8 mouse cellular contexts compared by ENCODE assay signal in genomic region chr2:158180797-158181196, GRCm38 (mm10). TPM values are rescaled to one million over a fixed set of nuclear protein-coding genes. Genes with fewer than 3 reads are reported as not detected.
DNase-seq lines count a peak whose midpoint lies in the region; ATAC-seq and TF ChIP-seq lines count a peak whose summit lies in the region.

No protein-coding gene starts in this region.

- no peak overlapping the region for H3K4me2 ChIP-seq in kidney, embryonic 16.5 days (replicated peaks; ENCODE audit: low read depth, low read length)
- no peak overlapping the region for H3K4me2 ChIP-seq in CH12.LX (ENCODE audit: insufficient read depth, low read depth, poor library complexity, severe bottlenecking)
- no peak overlapping the region for H3K4me2 ChIP-seq in lung, postnatal 0 days (replicated peaks; ENCODE audit: low read depth, low read length)
- H3K4me2 ChIP-seq in stomach, postnatal 0 days (replicated peaks; ENCODE audit: low read depth), result no peak overlapping the region

- no peaks in the 10 kb centered on the region for H3K27me3 ChIP-seq in kidney, embryonic 16.5 days (ENCODE audit: insufficient read depth, low read length)
- H3K27me3 ChIP-seq in CH12.LX (replicated peaks), result peaks cover 24% of the 10 kb centered on the region
- no peaks in the 10 kb centered on the region for H3K27me3 ChIP-seq in lung, postnatal 0 days (replicated peaks; ENCODE audit: insufficient read depth, low read length)
- H3K27me3 ChIP-seq in stomach, postnatal 0 days (ENCODE audit: control insufficient read depth, insufficient read depth, low read length), result no peaks in the 10 kb centered on the region

- no peaks in the 10 kb centered on the region for H3K9me3 ChIP-seq in kidney, embryonic 16.5 days (ENCODE audit: low read length)
- H3K9me3 ChIP-seq in CH12.LX (replicated peaks; ENCODE audit: low read length), result peaks cover 12% of the 10 kb centered on the region
- H3K9me3 ChIP-seq in lung, postnatal 0 days (ENCODE audit: low read length), result no peaks in the 10 kb centered on the region
- no peaks in the 10 kb centered on the region for H3K9me3 ChIP-seq in stomach, postnatal 0 days (ENCODE audit: control insufficient read depth, low read length)

- no peaks in the 10 kb centered on the region for H3K36me3 ChIP-seq in kidney, embryonic 16.5 days (ENCODE audit: insufficient read depth, low read length)
- H3K36me3 ChIP-seq in CH12.LX (replicated peaks in 1 of 2; ENCODE audit: control insufficient read depth in 1 of 2, insufficient read depth in 1 of 2, low read length in 1 of 2), result no peaks in the 10 kb centered on the region
- H3K36me3 ChIP-seq in lung, postnatal 0 days (ENCODE audit: insufficient read depth, low read length), result no peaks in the 10 kb centered on the region
- no peaks in the 10 kb centered on the region for H3K36me3 ChIP-seq in stomach, postnatal 0 days (ENCODE audit: control insufficient read depth, insufficient read depth, low read length)

- 53% methylated on average over 9 of the region's 9 CpGs for WGBS in kidney, embryonic 16.5 days
- 42% methylated on average over 9 of the region's 9 CpGs for WGBS in lung, postnatal 0 days
- 49% methylated on average over 9 of the region's 9 CpGs for WGBS in stomach, postnatal 0 days

- no peak overlapping the region for H3K27ac ChIP-seq in kidney, embryonic 16.5 days (ENCODE audit: low read length)
- H3K27ac ChIP-seq in CH12.LX (ENCODE audit: insufficient read depth, low read depth), result no peak overlapping the region
- no peak overlapping the region for H3K27ac ChIP-seq in lung, postnatal 0 days (ENCODE audit: low read length)
- no peak overlapping the region for H3K27ac ChIP-seq in stomach, postnatal 0 days (replicated peaks)

- H3K79me2 ChIP-seq in CH12.LX (replicated peaks; ENCODE audit: control insufficient read depth, extremely low read depth, insufficient read depth, poor library complexity, severe bottlenecking), result no peaks in the 10 kb centered on the region

- TF ChIP-seq POLR2A in CH12.LX (IDR thresholded peaks at IDR 0.05; ENCODE audit: low read depth, low read length), result no peak

- ATAC-seq in kidney, embryonic 16.5 days (ENCODE audit: low FRiP score, low TSS enrichment), result no peak
- no peak for ATAC-seq in lung, postnatal 0 days
- ATAC-seq in stomach, postnatal 0 days (ENCODE audit: low FRiP score, low TSS enrichment), result no peak

- no peak overlapping the region for H3K9ac ChIP-seq in kidney, embryonic 16.5 days (replicated peaks; ENCODE audit: low read length)
- H3K9ac ChIP-seq in CH12.LX (ENCODE audit: insufficient read depth, low read depth), result no peak overlapping the region
- no peak overlapping the region for H3K9ac ChIP-seq in lung, postnatal 0 days (replicated peaks; ENCODE audit: low read depth)
- no peak overlapping the region for H3K9ac ChIP-seq in stomach, postnatal 0 days (ENCODE audit: low read length)

- TF ChIP-seq EP300 in CH12.LX (IDR thresholded peaks at IDR 0.05; ENCODE audit: low read length), result no peak
- no peak for TF ChIP-seq EP300 in lung, postnatal 0 days (IDR thresholded peaks at IDR 0.05)
- TF ChIP-seq EP300 in stomach, postnatal 0 days (optimal IDR thresholded peaks at IDR 0.05), result no peak

- in situ Hi-C loops in CH12.LX (cut with MboI; ENCODE audit: low pct_ligation_motif_present, low pct_unique_long_range_greater_than_20kb, low sequenced_read_pairs), result no loop called here

- DNase-seq in kidney, adult 9 months, result peak; percentile 65
- DNase-seq in CH12.LX (ENCODE audit: extremely low read depth), result no peak
- DNase-seq in ZHBTc4 (ENCODE audit: low read depth, low spot score), result peak; percentile 91
- DNase-seq in forelimb bud, embryonic 11.5 days (ENCODE audit: low read depth, low spot score), result peak; percentile 59
- DNase-seq in lung, postnatal 0 days (ENCODE audit: low spot score), result peak; percentile 49
- DNase-seq in stomach, postnatal 0 days (ENCODE audit: low spot score), result peak; percentile 74
- DNase-seq in left cerebral cortex, adult 8-10 months (ENCODE audit: low spot score in 2 of 2), result no peak

- peaks cover 24% of the 10 kb centered on the region for H3K4me1 ChIP-seq in kidney, embryonic 16.5 days (ENCODE audit: insufficient read depth, low read length)
- H3K4me1 ChIP-seq in CH12.LX (ENCODE audit: control insufficient read depth in 1 of 2, insufficient read depth in 2 of 2), result peaks cover under 1 to 16% of the 10 kb centered on the region in 2 experiments; a peak in 3 of 4 replicates
- H3K4me1 ChIP-seq in lung, postnatal 0 days (ENCODE audit: insufficient read depth, low read depth, low read length), result 0 out of 2 replicates have a peak, but pooled peaks cover 6% of the 10 kb centered on the region
- H3K4me1 ChIP-seq in stomach, postnatal 0 days (replicated peaks; ENCODE audit: control insufficient read depth, insufficient read depth), result no peaks in the 10 kb centered on the region

- peak; percentile 18 for TF ChIP-seq RAD21 in CH12.LX (IDR thresholded peaks at IDR 0.05; ENCODE audit: low read depth, low read length)

- dilution Hi-C loops in CH12.LX (cut with MboI; ENCODE audit: extremely low pct_ligation_motif_present, extremely low pct_unique_long_range_greater_than_20kb, low sequenced_read_pairs), result no loop called here

- H3K4me3 ChIP-seq in kidney, embryonic 16.5 days (ENCODE audit: low read length), result no peak overlapping the region
- H3K4me3 ChIP-seq in CH12.LX (replicated peaks in 1 of 3; ENCODE audit: low read depth in 2 of 3, low read length in 2 of 3, poor library complexity in 1 of 3), result no peak overlapping the region
- no peak overlapping the region for H3K4me3 ChIP-seq in lung, postnatal 0 days (ENCODE audit: low read depth, low read length)
- H3K4me3 ChIP-seq in stomach, postnatal 0 days (ENCODE audit: low read depth, low read length), result no peak overlapping the region

- peak; percentile 64 to 92 for TF ChIP-seq CTCF in CH12.LX (conservative IDR thresholded peaks at IDR 0.05 in 1 of 2, IDR thresholded peaks at IDR 0.05 in 1 of 2; ENCODE audit: low read depth in 2 of 2, low read length in 2 of 2)
- TF ChIP-seq CTCF in lung, postnatal 0 days (IDR thresholded peaks at IDR 0.05), result peak; percentile 87
- peak; percentile 83 for TF ChIP-seq CTCF in stomach, postnatal 0 days (IDR thresholded peaks at IDR 0.05; ENCODE audit: low read depth)

TF ChIP-seq in CH12.LX, 34 proteins besides CTCF, POLR2A, EP300 and RAD21:
- TF ChIP-seq SMC3 (IDR thresholded peaks at IDR 0.05; ENCODE audit: low read depth, low read length) (peak; percentile 55), MYC (IDR thresholded peaks at IDR 0.05; ENCODE audit: low read depth, low read length) (0 out of 2 replicates have a peak, but pooled peaks have one; percentile 26), KAT2A (IDR thresholded peaks at IDR 0.05; ENCODE audit: insufficient replicate concordance, low read length) (no peak)

RNA-seq across cellular contexts. Expression of gene Tgm2, which starts 34.6 kb away (rescaled TPM):
- 41.6 and 48.3 TPM in 2 replicates for polyA plus RNA-seq in kidney, embryonic 16.5 days (2015; fragmentation: Nextera tagmentation; extraction: Ambion mirVana)
- total RNA-seq in CH12.LX (2012; rRNA removed) (0.04 and 0.08 TPM in 2 replicates), CH12.LX (2014; rRNA removed) (0.09 and 0.50 TPM in 2 replicates)
- 0.21 and 0.72 TPM in 2 replicates for polyA plus RNA-seq in CH12.LX (2012; ENCODE audit: insufficient read length, low read depth)
- 97.0 TPM in 2 replicates for polyA plus RNA-seq in lung, postnatal 0 days (2015; fragmentation: Nextera tagmentation; extraction: Ambion mirVana)
- 109 and 114 TPM in 2 replicates for polyA plus RNA-seq in stomach, postnatal 0 days (2015; fragmentation: Nextera tagmentation; extraction: Ambion mirVana)
- 10 to 100 TPM in 3 of 4 experiments, 1 to 10 TPM in 1; 9.3 to 13.7 (median 10.1) TPM for total RNA-seq in left cerebral cortex, adult 8-10 months (2022)

RNA-seq across cellular contexts. Expression of gene D630003M21Rik, which starts 48.2 kb away (rescaled TPM):
- 8.3 and 9.0 TPM in 2 replicates for polyA plus RNA-seq in kidney, embryonic 16.5 days (2015; fragmentation: Nextera tagmentation; extraction: Ambion mirVana)
- total RNA-seq in CH12.LX (2012; rRNA removed), result 0.29 and 0.93 TPM in 2 replicates
- total RNA-seq in CH12.LX (2014; rRNA removed), result 1.1 and 1.4 TPM in 2 replicates
- polyA plus RNA-seq in CH12.LX (2012; ENCODE audit: insufficient read length, low read depth), result 0.20 and 0.23 TPM in 2 replicates
- polyA plus RNA-seq in lung, postnatal 0 days (2015; fragmentation: Nextera tagmentation; extraction: Ambion mirVana), result 0.85 and 0.87 TPM in 2 replicates
- polyA plus RNA-seq in stomach, postnatal 0 days (2015; fragmentation: Nextera tagmentation; extraction: Ambion mirVana), result 1.7 TPM in 2 replicates
- total RNA-seq in left cerebral cortex, adult 8-10 months (2022), result 1 to 10 TPM; 3.3 to 4.4 (median 4.1) TPM

Comparison
In these comparisons a context has a peak if more than half of its experiments do, and no peak if none do; other contexts are left out.
1. DNase-seq: peak in kidney, adult 9 months (single experiment), ZHBTc4 (single experiment), forelimb bud, embryonic 11.5 days (single experiment), lung, postnatal 0 days (single experiment) and stomach, postnatal 0 days (single experiment); none in CH12.LX (single experiment) and left cerebral cortex, adult 8-10 months (0 of 2).
2. RNA of gene Tgm2, which starts 34.6 kb away (polyA plus RNA-seq): 109 to 114 TPM in stomach, postnatal 0 days, 97.0 TPM in lung, postnatal 0 days and 41.6 to 48.3 TPM in kidney, embryonic 16.5 days; 0.21 to 0.72 TPM in CH12.LX; every median in the first group is over 10 times any median in the second.
3. Peak in every context shown above with its lines, with median percentiles within 50 percentile points of each other: CTCF ChIP-seq.